Mouse (Mus musculus): Measurements from ENCODE around the gene Zfp934.
"Not testable (repeated sequence)": the region's sequence is repeated elsewhere in the genome, so short reads cannot be mapped to it uniquely, and the experiment has no call there.

Gene Zfp934

DNA sequence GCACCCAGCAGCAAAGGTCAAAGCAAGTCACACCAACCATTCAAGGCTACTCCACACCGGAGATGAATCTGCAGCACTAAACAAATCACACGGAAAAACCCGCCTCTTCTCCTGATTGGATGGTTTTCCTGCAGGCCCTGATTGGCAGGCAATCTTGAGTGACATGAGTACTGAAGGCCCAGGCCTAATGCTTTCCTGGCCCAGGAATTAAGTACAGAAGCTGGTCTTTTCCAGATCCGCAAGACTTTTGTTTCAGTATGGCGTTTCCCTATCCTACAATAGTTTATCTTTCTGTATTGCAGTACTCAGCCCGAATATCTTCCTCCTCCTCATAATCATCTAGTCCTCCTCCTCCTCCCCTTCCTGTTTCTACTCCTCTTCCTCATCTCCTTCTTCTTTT is at the start of gene Zfp934:
Gene Zfp934 (minus strand): TSS at position 101 of the 400 bp plus-strand sequence.
- DNase-seq = not testable (repeated sequence)

DNA sequence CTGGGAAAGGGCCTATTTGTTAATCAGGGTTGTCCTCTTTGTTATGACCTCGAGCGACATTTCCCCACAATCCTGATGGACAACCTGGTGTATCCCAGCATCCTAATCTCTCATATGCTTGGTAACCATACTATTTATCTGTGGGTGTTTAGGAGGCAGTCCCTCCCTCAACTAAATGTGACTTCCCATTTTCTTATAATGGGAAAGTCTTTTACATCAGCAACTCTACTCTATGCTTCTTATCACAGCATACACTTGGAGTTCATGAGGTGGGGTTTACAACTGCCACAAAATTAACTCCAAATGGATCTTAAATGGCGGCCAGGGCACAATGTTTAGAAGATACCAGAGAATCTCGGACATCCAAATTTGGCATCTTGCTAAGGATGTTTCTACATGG is 46.5 kb upstream of the Zfp934 start:
- DNase-seq = not testable (repeated sequence)

DNA sequence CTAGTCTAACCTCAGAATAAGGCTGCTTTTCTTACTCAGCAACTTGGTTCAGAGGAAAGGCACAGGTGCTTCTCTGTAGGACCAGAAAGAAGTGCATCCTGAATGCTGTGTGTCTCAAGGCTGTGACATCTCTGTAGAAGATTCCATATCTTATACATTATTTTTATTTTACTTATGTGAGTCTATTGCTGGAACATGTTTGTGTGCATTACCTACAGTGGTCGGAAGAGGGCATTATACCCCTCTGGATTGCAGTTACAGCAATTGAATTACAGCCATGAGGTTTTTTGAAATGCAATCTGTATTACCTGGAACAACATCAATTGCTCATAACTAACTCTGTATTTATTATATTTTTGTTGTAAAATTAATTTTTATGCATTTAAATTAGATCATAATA is 9.3 kb downstream of the Zfp934 start:
- peak; percentile 40 for DNase-seq

DNA sequence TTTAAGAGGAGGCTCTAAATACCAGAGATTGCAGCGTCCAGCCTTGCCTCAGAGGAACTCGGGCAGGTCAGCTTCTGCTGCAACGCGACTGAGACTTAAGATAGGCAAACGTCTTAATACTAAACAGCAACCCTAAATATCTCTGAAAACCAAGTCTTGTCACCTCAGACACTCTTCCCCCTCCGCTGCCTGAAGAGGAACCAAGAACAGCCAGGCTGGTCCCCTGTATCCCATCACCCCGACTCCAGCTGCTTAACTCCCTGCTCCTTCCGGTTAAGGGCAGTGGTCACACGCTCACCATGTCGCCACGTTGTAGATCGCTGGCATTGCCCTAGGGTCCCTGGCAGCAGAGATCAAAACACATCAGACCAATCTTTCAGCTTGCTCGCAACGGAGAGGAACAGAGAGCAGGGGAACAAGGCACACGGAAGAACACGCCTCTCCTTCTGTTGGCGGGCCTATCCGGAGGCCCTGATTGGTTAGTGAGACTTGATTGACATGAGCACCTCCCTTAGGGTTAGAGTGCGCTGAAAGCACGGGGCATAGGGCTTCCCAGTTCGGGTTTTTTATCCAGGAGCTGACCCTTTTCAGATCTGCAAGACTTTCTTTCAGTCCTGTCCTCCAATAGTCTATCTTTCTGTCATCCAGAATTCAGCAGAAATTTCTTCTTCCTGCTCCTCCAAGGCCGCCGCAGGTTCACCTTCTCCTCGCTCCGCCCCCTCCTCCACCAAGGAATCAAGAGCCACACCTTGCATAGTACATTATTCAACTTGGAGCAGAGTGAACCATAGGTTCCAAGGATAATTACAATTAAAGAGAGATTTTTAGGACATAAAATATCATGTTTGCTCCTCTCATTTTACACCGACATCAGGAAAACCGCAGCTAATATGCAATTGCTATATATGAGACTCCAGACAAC is 12.5 kb downstream of the Zfp934 start, which contains the start of gene Zfp935:
Gene Zfp935 (minus strand): TSS at position 323 of the 922 bp plus-strand sequence.
- DNase-seq = peak; percentile 70

DNA sequence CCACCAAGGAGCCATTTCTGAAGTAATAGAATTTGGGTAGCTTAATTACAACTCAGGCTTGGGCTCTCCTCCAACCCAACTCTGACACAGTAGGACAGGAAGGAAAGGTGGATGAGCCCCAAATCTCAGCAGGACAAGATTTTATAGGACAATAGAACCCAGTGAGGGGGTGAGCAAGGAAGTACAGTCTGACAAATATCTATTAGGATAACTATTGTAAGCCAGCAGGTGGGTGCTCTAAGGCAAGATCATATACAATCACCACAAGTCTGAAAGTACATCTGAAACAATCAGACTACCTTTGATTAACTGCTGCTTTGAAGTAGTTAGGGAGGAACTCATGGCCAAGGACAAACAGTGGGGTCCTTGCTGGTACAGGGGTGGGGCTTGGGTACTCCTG is 40.9 kb downstream of the Zfp934 start:
- DNase-seq = not testable (repeated sequence)

DNA sequence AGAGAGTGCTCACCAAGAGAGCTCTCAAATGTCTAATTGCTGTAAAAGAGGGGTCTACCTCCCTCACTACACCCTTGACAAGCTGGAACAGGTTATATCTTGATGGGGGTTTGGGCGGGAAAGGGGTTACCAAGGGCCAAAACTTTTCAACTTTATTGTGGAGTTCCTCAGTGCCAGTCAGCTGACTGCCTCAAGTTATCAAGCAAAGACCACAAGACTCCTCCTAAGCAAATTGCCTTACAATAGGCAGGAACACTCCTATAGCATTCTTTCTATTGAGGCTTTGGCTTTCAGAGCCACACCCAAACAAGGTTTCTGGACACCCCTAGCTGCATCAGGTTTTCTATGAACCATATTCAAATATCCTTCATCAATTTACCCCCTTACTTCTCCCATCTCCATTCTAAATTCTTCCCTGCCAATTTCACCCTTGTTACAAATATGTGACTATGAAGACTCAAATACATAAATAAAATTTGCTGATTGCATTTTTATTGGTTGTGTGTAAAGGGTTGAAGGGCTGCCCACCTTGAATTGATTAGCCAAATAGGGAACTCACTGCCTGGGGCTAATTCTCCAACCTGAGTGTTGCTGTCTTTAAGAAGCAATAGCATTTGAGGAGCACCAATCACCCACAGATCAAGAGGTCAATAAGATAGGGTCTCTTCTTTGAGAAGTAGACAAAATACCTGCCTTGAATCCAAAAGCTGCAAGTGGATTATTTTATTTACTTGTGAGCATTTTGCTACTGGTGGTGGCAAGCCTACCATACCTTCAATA is 60.2 kb downstream of the Zfp934 start:
- not testable (repeated sequence) for DNase-seq

DNA sequence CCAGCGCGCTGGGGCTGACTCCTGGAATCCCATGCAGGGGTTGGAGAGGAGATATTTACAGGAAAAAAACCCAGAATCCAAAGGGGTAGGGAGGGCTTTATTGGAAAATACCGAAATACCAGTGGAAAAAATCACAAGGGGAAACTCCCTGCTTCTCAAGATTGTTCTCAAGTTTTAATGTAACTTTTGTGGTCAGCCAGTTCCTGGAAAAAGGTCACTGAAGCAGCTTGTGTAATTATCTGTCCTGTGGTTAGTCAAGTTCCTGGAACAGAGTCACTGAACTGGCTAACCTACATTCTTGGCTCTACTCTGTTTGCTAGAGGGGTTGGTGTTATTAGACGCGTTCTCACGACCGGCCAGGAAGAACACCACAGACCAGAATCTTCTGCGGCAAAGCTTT is 98.3 kb downstream of the Zfp934 start:
- not testable (repeated sequence) for DNase-seq

DNA sequence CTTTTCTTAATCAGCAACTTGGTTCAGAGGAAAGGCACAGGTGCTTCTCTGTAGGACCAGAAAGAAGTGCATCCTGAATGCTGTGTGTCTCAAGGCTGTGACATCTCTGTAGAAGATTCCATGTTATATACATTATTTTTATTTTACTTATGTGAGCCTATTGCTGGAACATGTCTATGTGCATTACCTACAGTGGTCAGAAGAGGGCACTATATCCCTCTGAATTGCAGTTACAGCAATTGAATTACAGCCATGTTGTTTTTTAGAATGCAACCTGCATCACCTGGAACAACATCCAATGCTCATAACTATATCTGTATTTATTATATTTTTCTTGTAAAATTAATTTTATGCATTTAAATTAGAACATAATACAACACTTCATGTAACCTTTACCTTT is 101.1 kb downstream of the Zfp934 start:
- DNase-seq = not testable (repeated sequence)

DNA sequence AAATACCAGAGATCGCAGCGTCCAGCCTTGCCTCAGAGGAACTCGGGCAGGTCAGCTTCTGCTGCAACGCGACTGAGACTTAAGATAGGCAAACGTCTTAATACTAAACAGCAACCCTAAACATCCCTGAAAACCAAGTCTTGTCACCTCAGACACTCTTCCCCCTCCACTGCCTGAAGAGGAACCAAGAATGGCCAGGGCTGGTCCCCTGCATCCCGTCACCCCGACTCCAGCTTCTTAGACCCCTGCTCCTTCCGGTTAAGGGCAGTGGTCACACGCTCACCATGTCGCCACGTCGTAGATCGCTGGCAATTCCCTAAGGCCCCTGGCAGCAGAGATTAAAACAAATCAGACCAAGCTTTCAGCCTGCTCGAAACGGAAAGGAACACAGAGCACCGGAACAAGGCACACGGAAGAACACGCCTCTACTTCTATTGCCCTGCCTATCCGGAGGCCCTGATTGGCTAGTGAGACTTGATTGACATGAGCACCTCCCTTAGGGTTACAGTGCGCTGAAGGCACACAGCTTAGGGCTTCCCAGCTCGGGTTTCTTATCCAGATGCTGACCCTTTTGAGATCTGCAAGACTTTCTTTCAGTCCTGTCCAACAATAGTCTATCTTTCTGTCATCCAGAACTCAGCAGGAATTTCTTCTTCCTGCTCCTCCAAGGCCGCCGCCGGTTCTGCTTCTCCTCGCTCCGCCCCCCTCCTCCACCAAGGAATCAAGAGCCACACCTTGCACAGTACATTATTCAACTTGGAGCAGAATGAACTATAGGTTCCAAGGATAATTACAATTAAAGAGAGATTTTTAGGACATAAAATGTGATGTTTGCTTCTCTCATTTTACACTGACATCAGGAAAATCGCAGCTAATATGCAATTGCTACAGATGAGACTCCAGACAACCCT is 104.3 kb downstream of the Zfp934 start, which contains the start of gene Gm49359:
Gene Gm49359 (minus strand): TSS at position 409 of the 911 bp plus-strand sequence.
- peak; percentile 93 for DNase-seq
